Mouse (Mus musculus): Measurements from ENCODE around the gene Sypl2. TPM values are rescaled to one million over a fixed set of nuclear protein-coding genes. Genes with fewer than 3 reads are reported as not detected.
A peak's percentile ranks its signal among the peaks of the same experiment; 100 is the strongest.

Sypl2 gene
- polyA plus RNA-seq, 1 experiment from 2014 or later: 0.05 TPM

DNA sequence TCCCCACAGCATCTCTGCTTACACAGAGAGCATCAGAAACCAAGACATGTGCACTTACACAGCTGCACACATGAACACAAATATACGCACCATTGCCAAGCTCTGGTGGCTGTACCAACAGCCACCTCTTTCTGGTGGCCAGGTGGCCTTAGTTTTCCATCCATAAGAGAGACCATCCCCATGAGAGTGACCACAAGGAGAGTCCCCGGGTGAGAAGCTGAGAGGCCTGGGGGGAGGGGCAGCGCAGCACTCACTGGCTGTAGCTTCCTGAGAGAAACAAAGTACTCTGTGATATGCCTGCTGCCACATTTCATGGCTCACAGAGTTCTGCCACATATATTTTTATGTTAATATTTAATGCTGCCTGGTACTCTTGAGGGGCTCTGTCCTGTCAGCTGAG lies 57.2 kb downstream of the Sypl2 start:
- WGBS: 39% methylated on average over 3 of the region's 3 CpGs
- Histone ChIP-seq H3K27me3 (replicated peaks; ENCODE audit: control insufficient read depth, insufficient read depth, low read length) (no peaks in the 10 kb centered on the region), H3K4me2 (no peak overlapping the region), H3K9ac (ENCODE audit: low read depth, low read length) (no peak overlapping the region), H3K9me3 (ENCODE audit: control insufficient read depth, low read length) (no peaks in the 10 kb centered on the region), H3K4me1 (replicated peaks; ENCODE audit: control insufficient read depth, insufficient read depth, low read length) (no peaks in the 10 kb centered on the region), H3K4me3 (ENCODE audit: low read depth, low read length) (no peak overlapping the region), H3K36me3 (ENCODE audit: control insufficient read depth, insufficient read depth, low read length) (no peaks in the 10 kb centered on the region), H3K27ac (ENCODE audit: low read depth, low read length) (no peak overlapping the region)
- ATAC-seq (replicated peaks; ENCODE audit: low FRiP score) (no peak), DNase-seq (ENCODE audit: low spot score) (no peak)

DNA sequence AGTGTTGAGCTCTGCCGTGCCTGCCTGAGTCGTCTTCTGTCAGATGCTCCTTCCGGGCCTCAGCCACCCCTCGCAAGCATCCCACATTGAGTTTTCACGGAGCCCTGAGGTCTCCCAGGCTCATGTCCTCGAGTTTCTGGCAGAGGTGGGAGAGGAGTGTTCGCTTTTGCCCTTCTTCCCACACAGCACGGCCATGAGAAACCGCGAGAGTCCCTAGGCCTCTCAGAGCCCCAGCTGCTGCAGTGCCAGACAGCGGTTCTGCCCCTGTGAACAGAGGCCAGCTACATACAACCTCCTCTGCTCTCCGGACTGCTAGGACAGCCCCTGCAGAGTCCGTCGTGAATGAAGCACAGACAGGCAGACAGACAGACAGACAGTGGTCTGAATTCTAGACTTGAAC lies 58.9 kb downstream of the Sypl2 start:
- Histone ChIP-seq H3K4me2 (no peak overlapping the region), H3K9me3 (ENCODE audit: control insufficient read depth, low read length) (no peaks in the 10 kb centered on the region), H3K27me3 (replicated peaks; ENCODE audit: control insufficient read depth, insufficient read depth, low read length) (no peaks in the 10 kb centered on the region), H3K4me3 (ENCODE audit: low read depth, low read length) (no peak overlapping the region), H3K4me1 (replicated peaks; ENCODE audit: control insufficient read depth, insufficient read depth, low read length) (no peaks in the 10 kb centered on the region), H3K36me3 (ENCODE audit: control insufficient read depth, insufficient read depth, low read length) (no peaks in the 10 kb centered on the region), H3K9ac (ENCODE audit: low read depth, low read length) (no peak overlapping the region), H3K27ac (ENCODE audit: low read depth, low read length) (no peak overlapping the region)
- no peak for ATAC-seq (replicated peaks; ENCODE audit: low FRiP score)
- 55% methylated on average over 14 of the region's 14 CpGs for WGBS
- DNase-seq (ENCODE audit: low spot score): no peak

DNA sequence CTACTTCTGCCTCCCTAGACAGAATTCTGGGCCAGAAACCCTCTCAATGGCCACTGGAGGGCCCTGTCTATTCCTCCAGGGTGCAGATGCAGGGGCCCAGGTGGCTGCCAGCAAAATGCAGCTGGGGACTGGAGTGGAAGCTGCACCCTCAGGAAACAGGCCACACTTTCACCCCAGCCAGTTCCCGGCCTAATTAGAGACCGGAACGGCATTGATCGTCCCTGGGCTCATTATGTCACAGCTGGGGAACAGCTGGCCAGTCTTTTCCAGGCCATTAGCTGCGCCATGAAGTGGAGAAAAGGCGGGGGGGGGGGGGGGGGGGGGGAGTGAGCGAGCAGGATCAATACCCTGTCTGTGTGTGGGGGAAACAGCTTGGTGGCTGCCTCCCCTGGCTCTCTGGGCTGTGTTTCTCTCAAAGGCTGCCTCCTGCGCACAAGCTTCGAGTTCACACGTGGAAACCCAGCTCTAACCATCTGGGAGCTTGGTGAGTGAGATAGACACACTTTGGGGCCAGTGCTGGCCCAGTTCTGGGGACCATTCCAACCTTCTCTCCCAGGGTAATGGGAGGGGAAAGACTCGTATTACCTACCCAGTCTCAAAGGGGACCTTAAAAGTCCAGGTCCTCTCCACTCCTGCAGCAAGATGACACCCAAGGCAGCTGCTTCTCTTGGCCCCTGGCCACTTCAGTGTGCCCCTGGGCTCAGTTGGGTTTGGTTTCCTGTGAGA lies 59.8 kb downstream of the Sypl2 start:
- DNase-seq (ENCODE audit: low spot score) (no peak), ATAC-seq (replicated peaks; ENCODE audit: low FRiP score) (0 out of 2 replicates have a peak, but pooled peaks have one; percentile 15)
- H3K4me3 ChIP-seq (ENCODE audit: low read depth, low read length): no peak overlapping the region

DNA sequence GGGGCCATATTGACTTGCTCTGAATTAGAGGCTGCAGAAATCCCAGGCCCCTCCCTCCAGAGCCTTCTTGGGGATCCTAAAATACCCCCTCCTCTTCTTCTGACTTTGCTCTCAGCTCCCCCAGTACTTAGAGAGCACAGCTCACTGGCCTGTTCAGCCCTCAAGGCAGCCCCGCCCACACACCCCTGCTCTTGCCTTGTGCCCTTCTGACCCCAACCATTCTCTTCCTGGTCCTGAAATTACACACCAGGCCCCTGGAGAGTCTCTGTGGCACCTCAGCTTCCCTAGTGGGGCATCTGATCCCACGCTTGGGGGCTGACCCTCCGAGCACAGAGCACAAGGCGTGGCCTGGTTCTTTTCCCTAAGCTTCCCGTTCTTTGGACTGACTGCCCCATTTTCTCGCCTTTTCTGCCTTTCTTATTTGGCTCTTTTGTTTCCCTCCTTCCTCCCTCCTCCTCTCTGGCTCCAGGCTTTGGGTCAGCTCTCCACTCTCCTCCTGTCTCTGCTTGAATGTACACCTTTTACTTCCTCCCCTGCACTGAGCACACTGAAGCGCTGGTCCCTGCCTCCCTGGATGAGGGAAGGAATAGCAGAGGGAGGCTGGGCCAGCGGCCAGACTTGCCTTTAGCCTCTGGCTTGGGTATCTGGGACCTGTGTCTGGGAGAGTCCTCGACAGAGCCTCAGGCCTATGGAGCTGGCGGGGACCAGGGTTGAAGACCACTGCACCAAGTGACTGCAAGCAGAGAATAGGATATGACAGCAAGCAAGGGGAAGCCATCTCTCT lies 60.7 kb downstream of the Sypl2 start:
- no peak overlapping the region for H3K4me2 ChIP-seq
- no peak overlapping the region for H3K9ac ChIP-seq (ENCODE audit: low read depth, low read length)
- no peaks in the 10 kb centered on the region for H3K4me1 ChIP-seq (replicated peaks; ENCODE audit: control insufficient read depth, insufficient read depth, low read length)
- ATAC-seq (replicated peaks; ENCODE audit: low FRiP score) (no peak), DNase-seq (ENCODE audit: low spot score) (no peak)
- no peak overlapping the region for H3K27ac ChIP-seq (ENCODE audit: low read depth, low read length)
- no peak overlapping the region for H3K4me3 ChIP-seq (ENCODE audit: low read depth, low read length)
- H3K36me3 ChIP-seq (ENCODE audit: control insufficient read depth, insufficient read depth, low read length): no peaks in the 10 kb centered on the region
- no peaks in the 10 kb centered on the region for H3K9me3 ChIP-seq (ENCODE audit: control insufficient read depth, low read length)
- WGBS: 57% methylated on average over 10 of the region's 10 CpGs
- no peaks in the 10 kb centered on the region for H3K27me3 ChIP-seq (replicated peaks; ENCODE audit: control insufficient read depth, insufficient read depth, low read length)

More for the DNA sequence above, 59.8 kb downstream of the Sypl2 start:
- Histone ChIP-seq H3K27me3 (replicated peaks; ENCODE audit: control insufficient read depth, insufficient read depth, low read length) (no peaks in the 10 kb centered on the region), H3K9me3 (ENCODE audit: control insufficient read depth, low read length) (no peaks in the 10 kb centered on the region), H3K36me3 (ENCODE audit: control insufficient read depth, insufficient read depth, low read length) (no peaks in the 10 kb centered on the region), H3K9ac (ENCODE audit: low read depth, low read length) (no peak overlapping the region), H3K27ac (ENCODE audit: low read depth, low read length) (no peak overlapping the region), H3K4me1 (replicated peaks; ENCODE audit: control insufficient read depth, insufficient read depth, low read length) (no peaks in the 10 kb centered on the region), H3K4me2 (no peak overlapping the region)
- 35% methylated on average over 10 of the region's 11 CpGs for WGBS

DNA sequence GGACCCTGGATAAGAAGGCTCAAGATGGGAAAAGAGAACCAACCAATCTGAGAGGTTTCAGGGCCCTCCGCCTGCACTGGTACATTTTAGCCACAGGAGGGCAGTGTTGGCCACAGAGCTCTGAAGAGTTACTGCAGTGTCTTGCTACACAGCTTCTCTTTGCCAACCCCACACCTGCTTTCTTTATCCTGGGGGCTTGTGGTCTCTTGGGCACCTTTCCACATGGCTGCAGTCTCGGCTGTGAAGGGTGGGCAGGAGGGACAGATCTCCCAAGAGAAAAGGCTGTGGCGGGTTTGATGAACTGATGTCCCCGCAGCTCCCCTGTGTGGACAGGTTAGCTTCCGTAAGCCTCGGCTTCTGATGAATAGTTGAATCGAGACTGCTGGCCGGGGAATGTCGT lies 61.6 kb downstream of the Sypl2 start:
- DNase-seq (ENCODE audit: low spot score) (peak; percentile 73), ATAC-seq (replicated peaks; ENCODE audit: low FRiP score) (peak; percentile 56; the same call in 1 of the 2 replicates)
- H3K36me3 ChIP-seq (ENCODE audit: control insufficient read depth, insufficient read depth, low read length): no peaks in the 10 kb centered on the region
- no peaks in the 10 kb centered on the region for H3K4me1 ChIP-seq (replicated peaks; ENCODE audit: control insufficient read depth, insufficient read depth, low read length)
- H3K4me3 ChIP-seq (ENCODE audit: low read depth, low read length): 0 out of 2 replicates have a peak overlapping the region, but pooled peaks have one; percentile 5
- no peak overlapping the region for H3K4me2 ChIP-seq
- H3K27me3 ChIP-seq (replicated peaks; ENCODE audit: control insufficient read depth, insufficient read depth, low read length): no peaks in the 10 kb centered on the region
- no peak overlapping the region for H3K27ac ChIP-seq (ENCODE audit: low read depth, low read length)
- H3K9me3 ChIP-seq (ENCODE audit: control insufficient read depth, low read length): no peaks in the 10 kb centered on the region
- WGBS: 34% methylated on average over 9 of the region's 9 CpGs
- H3K9ac ChIP-seq (ENCODE audit: low read depth, low read length): no peak overlapping the region

DNA sequence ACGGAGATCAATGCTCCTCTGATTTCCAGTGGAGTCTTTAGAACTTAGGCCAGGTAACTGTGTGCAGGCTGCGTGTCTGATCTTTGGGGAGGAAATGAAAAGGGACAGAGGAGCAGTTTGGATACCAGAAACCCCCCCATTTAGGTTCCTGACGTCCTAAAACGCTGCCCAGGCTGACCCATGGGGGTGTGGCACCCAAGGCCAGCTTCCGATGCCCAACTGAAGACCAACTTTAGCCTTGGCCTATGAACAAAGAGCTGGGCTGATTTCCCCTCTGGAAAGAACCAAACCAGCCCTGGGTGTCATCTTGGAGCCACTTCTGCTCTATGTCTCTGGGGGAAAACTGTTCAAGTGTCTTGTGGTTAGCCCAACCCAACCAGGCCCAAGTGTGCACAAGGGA lies 62.4 kb downstream of the Sypl2 start:
- no peak overlapping the region for H3K27ac ChIP-seq (ENCODE audit: low read depth, low read length)
- no peaks in the 10 kb centered on the region for H3K27me3 ChIP-seq (replicated peaks; ENCODE audit: control insufficient read depth, insufficient read depth, low read length)
- DNase-seq (ENCODE audit: low spot score) (no peak), ATAC-seq (replicated peaks; ENCODE audit: low FRiP score) (no peak)
- H3K9me3 ChIP-seq (ENCODE audit: control insufficient read depth, low read length): no peaks in the 10 kb centered on the region
- WGBS: 64% methylated on average over 5 of the region's 5 CpGs
- no peak overlapping the region for H3K9ac ChIP-seq (ENCODE audit: low read depth, low read length)
- no peak overlapping the region for H3K4me3 ChIP-seq (ENCODE audit: low read depth, low read length)
- no peaks in the 10 kb centered on the region for H3K4me1 ChIP-seq (replicated peaks; ENCODE audit: control insufficient read depth, insufficient read depth, low read length)
- H3K4me2 ChIP-seq: no peak overlapping the region
- no peaks in the 10 kb centered on the region for H3K36me3 ChIP-seq (ENCODE audit: control insufficient read depth, insufficient read depth, low read length)

Other genes starting within 250 kb of the Sypl2 start
- 16.7 and 18.2 TPM in 2 replicates for gene Gstm2, start 240.2 kb downstream of the Sypl2 start, polyA plus RNA-seq (2014; fragmentation: Nextera tagmentation; extraction: Ambion mirVana)
- 244 and 267 TPM in 2 replicates for gene Gstm1, start 208.7 kb downstream of the Sypl2 start, polyA plus RNA-seq (2014; fragmentation: Nextera tagmentation; extraction: Ambion mirVana)
- 21.2 and 22.8 TPM in 2 replicates for gene Gstm4, start 181.8 kb downstream of the Sypl2 start, polyA plus RNA-seq (2014; fragmentation: Nextera tagmentation; extraction: Ambion mirVana)
- gene Ampd2, start 140.0 kb downstream of the Sypl2 start, polyA plus RNA-seq (2014; fragmentation: Nextera tagmentation; extraction: Ambion mirVana): 119 and 123 TPM in 2 replicates
- 4.2 and 5.4 TPM in 2 replicates for gene Gnat2, start 133.9 kb downstream of the Sypl2 start, polyA plus RNA-seq (2014; fragmentation: Nextera tagmentation; extraction: Ambion mirVana)
- gene Gnai3, start 80.5 kb downstream of the Sypl2 start, polyA plus RNA-seq (2014; fragmentation: Nextera tagmentation; extraction: Ambion mirVana): 146 and 170 TPM in 2 replicates
- gene Gpr61, start 71.8 kb downstream of the Sypl2 start, polyA plus RNA-seq (2014; fragmentation: Nextera tagmentation; extraction: Ambion mirVana): 0.07 TPM in 1 of 2 replicates, not detected in the other
- 0.88 and 1.5 TPM in 2 replicates for gene Amigo1, start 40.3 kb downstream of the Sypl2 start, polyA plus RNA-seq (2014; fragmentation: Nextera tagmentation; extraction: Ambion mirVana)
- gene Cyb561d1, start 25.4 kb downstream of the Sypl2 start, polyA plus RNA-seq (2014; fragmentation: Nextera tagmentation; extraction: Ambion mirVana): 2.3 and 2.8 TPM in 2 replicates
- gene Atxn7l2, start 15.7 kb downstream of the Sypl2 start, polyA plus RNA-seq (2014; fragmentation: Nextera tagmentation; extraction: Ambion mirVana): 8.7 and 8.9 TPM in 2 replicates
- 335 and 351 TPM in 2 replicates for gene Psma5, start 30.3 kb upstream of the Sypl2 start, polyA plus RNA-seq (2014; fragmentation: Nextera tagmentation; extraction: Ambion mirVana)
- 10.6 and 11.9 TPM in 2 replicates for gene Sort1, start 57.4 kb upstream of the Sypl2 start, polyA plus RNA-seq (2014; fragmentation: Nextera tagmentation; extraction: Ambion mirVana)
- gene Mybphl, start 138.3 kb upstream of the Sypl2 start, polyA plus RNA-seq (2014; fragmentation: Nextera tagmentation; extraction: Ambion mirVana): 0.47 and 1.2 TPM in 2 replicates
- 33.2 and 34.0 TPM in 2 replicates for gene Psrc1, start 157.2 kb upstream of the Sypl2 start, polyA plus RNA-seq (2014; fragmentation: Nextera tagmentation; extraction: Ambion mirVana)
- 2.4 and 2.5 TPM in 2 replicates for gene Celsr2, start 188.9 kb upstream of the Sypl2 start, polyA plus RNA-seq (2014; fragmentation: Nextera tagmentation; extraction: Ambion mirVana)
- gene Sars, start 218.6 kb upstream of the Sypl2 start, polyA plus RNA-seq (2014; fragmentation: Nextera tagmentation; extraction: Ambion mirVana): 194 and 199 TPM in 2 replicates